Mouse (Mus musculus): ENCODE measurements around the gene Kctd5. TPM values are rescaled to one million over a fixed set of nuclear protein-coding genes. Genes with fewer than 3 reads are reported as not detected.
A peak's percentile ranks its signal among the peaks of the same experiment; 100 is the strongest.

Gene Kctd5
- total RNA-seq, 2 experiments from 2014 or later: 23.2 to 25.0 TPM

DNA sequence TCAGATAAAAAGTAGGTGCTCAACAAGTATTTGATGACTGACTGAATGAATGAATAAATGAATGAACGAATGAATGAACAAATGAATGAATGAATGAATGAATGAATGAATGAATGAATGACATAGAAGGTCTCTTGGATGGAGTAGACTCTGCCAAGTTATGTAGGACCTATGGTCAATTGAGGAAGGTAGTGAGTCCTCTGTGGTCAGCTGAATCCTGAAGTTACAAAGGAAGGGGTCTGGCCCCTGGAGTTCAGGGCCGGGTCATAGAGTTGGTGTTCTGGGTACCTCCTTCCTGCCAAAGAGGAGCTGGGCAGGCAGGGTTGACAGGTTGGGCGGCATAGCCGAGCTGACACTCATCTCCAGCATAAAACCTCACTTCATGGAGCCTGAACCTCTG lies 35.4 kb downstream of the Kctd5 start, which contains the start of gene Prss27:
TSS of gene Prss27 (plus strand) at position 301 of the 400 bp plus-strand sequence.
- DNase-seq (ENCODE audit: low spot score in 2 of 2): no peak

- no peak for DNase-seq (ENCODE audit: low spot score in 2 of 2)
Measured at GRCm38 (mm10) chr17:24037360-24037759, 35.9 kb downstream of the Kctd5 start.

DNA sequence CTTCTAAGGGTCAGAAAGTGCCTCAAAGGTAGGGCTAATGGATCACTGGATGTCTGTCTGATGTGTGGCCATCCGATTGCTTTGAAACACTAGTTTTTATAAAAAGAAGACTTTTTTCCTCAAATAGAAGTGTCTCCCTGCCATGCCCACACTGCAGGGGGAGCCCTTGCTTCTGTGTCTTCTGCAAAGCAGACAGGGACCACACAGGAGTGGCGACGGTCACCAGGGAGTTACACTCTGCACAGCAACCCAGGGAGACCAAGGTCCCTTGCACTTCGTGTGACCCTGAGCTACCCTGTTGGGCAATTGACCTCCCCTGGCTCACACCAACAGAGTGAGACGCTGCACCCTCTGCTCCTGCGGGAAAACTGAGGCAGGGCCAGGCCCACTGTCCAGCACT lies 36.3 kb downstream of the Kctd5 start:
- DNase-seq (ENCODE audit: low spot score in 2 of 2): no peak

- DNase-seq (ENCODE audit: low spot score in 2 of 2): no peak
Measured at GRCm38 (mm10) chr17:24035087-24035486, 38.2 kb downstream of the Kctd5 start.

- DNase-seq (ENCODE audit: low spot score in 2 of 2): no peak
Measured at GRCm38 (mm10) chr17:24030551-24030950, 42.7 kb downstream of the Kctd5 start.

GRCm38 (mm10) chr17:24029477-24029876 lies 43.8 kb downstream of the Kctd5 start:
- no peak for DNase-seq (ENCODE audit: low spot score in 2 of 2)

DNA sequence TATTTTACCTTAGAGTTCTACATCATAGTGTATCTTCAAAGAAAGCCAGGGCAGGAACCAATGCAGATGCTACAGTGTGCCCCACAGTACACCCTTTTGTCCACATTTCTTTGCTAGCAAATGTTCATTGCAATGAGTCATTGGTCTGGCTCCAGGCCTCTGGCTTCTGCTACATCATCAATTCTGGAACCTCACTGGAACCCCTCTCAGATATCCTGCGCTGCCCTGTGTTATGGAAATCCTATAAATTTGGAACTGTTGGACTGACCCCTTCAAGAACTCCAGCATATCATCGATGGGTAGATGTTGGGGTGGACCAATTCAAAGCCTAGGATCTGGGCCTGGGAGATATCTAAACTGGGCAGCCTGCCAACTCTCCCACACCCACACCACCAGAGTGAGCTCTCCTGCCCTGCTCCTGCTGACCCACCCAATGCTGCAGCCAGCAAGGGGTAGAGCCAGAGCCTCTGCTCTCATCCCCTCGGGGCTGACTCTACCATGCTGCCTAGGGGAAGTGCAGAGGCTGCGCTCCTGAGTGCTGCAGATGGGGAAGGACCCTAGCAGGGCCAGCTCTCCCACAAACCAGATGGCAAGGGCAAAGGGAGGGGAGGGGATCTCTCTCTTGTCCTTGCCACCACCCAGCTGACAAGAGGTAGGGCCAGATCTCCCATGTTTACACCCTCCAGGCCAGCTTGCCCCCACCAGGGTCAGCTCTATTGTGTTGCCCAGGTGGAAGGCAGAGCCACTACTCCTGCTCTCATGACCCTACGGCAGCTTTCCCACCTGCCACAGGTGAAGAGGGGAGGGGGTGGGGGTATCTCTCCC lies 51.7 kb downstream of the Kctd5 start:
- DNase-seq (ENCODE audit: low spot score in 2 of 2): no peak

DNA sequence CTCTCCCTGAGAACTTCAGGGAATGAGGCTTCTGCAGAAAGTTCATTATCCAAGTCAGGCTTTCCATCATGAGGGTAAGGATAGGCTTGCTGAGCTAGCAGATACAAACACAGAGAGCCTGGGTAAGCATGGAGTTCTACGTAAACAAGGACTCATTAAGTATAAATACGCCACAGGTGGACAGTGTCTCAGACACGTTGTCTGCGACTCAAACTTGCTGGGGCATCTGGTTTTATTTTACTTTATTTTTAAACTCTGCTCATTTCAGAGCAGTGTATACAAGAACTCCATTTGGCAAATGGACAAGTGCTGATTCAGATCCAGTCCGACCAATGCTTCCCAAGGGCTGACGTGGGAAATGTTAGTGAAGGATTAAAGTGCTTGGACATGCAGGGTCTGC lies 52.6 kb downstream of the Kctd5 start:
- no peak for DNase-seq (ENCODE audit: low spot score in 2 of 2)

DNA sequence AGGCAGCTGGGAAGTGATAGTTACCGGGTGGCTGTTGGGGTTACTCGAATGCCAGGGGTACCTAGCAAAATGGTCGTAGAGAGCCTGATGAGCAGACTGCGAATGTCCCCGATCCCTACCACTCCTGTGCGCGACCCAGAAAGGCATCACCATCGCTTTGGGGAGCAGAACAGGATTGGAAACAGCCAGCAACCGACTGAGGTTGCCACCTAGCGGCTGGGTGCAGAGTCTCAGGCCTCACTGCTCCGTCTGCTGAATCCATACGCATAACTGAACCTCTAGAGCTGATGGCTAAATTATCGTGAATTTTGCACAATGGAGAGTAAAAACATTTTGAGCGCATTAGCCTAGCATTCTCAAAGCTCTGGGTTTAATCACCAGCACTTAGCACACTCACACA lies 57.6 kb downstream of the Kctd5 start:
- DNase-seq (ENCODE audit: low spot score in 2 of 2): peak in 1 of 2 experiments; percentile 38

DNA sequence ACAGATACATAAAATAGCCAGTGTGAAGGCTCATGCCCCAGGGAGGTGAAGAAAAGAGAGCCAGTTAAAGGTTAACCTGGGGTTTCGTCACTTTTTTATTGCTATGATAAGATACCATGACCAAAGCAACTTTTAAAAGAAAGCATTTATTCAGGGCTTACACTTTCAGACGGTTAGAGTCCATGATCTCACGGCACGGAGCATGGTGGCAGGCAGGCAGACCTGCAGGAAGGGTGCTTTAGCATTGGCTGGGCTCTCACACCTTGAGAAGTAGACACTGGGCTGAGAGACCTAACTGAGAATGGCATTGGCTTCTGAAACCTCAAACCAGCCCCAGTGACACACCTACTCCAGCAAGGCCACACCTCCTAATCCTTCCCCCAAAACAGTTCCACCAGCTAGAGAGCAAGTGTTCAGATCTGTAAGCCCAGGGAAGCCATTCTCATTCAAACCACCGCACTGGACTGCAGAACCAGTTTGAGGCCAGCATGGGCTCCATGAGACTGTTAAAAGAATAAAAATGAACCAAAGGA lies 58.8 kb downstream of the Kctd5 start:
- DNase-seq (ENCODE audit: low spot score in 2 of 2): no peak

DNA sequence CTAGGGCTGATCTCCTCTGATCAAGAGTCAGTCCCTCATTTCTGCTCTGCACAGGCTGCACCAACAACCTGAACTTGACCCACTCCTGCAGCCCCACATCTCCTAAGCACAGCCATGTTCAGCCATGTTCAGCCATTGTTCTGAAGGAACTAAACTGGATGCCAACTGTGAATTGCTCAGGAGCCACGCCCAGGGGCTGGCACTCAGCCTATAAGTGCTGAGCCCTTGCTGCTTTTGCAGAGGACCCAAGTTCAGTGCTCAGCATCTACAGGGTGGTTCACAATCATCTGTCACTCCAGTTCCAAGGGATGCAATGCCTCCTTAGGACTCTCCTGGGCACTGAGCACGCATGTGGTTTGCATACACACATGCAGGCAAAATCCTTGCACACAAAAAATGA lies 60.4 kb downstream of the Kctd5 start:
- DNase-seq (ENCODE audit: low spot score in 2 of 2): no peak

DNA sequence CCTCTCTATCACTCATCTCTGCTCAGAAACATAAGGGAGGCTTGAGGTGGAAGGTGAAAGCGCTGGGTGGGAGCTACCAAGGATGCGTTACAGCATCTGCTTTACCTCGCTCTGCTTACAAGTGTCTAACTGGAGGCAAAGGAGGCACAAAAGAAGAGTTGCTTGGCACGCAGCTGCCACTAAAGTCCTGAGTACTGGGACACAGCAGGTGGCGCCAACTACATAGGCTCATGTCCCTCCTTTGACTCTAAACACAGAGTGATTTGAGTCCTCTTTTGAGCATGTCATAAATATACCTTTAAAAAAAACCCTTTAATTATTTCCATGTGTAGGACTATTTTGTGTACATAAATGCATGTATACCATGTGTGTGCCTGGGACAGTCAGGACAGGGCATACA lies 63.7 kb downstream of the Kctd5 start:
- no peak for DNase-seq (ENCODE audit: low spot score in 2 of 2)

DNA sequence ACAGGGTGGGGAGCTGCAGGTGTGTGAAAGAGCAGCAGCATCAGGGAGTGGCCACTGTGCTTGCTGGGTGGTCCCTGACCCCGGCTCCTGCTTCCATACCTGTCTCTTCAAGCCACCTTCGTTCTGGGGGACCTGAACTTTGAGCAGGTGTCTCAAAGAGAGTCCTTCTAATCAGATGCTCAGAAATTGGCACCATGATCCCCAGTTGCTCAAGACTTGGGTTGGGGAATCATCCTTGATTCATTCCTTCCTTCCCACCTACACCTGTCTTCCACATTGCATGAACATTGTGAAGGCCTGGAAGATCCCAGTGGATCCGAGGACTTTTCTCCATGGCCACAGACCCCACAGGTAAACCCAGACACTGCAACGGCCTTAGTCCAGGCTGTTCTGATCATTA lies 65.2 kb downstream of the Kctd5 start:
- DNase-seq (ENCODE audit: low spot score in 2 of 2): no peak

DNA sequence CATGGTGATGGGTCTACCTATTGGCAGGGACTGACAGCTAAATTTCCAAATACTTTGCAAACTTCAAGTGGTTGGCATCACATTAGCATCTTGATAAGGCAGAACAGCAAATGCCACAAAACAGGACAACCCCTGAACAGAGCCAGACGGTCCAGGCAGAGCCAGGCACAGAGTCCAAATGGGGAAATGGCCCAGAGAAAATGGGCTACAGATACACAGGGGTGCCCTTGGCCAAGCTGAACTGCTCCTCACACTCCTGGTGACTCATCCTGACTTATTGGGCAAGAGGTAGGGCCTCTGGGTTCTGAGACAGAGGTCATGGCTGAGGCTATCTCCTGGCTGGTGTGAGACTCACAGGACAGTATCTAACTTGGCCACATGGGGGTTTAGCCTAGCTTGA lies 65.9 kb downstream of the Kctd5 start:
- DNase-seq (ENCODE audit: low spot score in 2 of 2): no peak

DNA sequence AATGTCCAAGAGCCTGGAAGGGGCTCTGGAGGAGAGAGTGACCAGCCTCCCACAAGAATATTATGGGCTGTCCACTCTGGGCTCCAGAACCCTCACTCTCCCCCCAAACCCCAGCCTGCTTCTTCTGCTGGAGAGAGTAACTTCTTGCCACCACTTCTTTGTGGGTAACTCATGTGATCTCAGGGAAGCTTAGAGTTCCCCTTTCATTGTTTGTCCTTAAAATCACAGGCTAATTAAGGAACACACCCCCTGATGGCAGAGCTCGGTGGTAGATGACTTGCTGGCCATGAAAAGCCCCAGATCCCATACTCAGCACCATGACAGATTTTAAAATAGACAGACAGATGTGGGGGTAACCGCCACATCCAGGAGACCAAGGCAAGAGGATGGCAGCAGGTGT lies 66.4 kb downstream of the Kctd5 start:
- no peak for DNase-seq (ENCODE audit: low spot score in 2 of 2)

DNA sequence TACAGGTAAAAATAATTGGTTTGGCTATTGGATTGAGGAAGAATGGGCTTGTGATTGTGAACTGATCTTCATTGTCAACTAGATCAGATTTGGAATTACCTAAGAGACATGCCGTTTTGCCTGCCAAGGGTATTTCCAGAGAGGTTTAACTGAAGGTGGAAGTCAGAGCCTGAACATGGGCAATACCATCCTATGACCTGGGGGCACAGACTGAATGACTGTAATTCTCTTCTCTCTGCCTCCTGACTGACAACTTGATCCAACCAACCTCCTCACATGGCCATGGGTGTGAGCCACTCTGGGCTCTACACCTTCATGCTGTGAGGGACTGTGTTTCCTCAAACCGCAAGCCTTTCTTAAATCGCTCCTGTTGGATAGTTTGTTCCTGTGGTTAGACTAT lies 68.2 kb downstream of the Kctd5 start:
- no peak for DNase-seq (ENCODE audit: low spot score in 2 of 2)

DNA sequence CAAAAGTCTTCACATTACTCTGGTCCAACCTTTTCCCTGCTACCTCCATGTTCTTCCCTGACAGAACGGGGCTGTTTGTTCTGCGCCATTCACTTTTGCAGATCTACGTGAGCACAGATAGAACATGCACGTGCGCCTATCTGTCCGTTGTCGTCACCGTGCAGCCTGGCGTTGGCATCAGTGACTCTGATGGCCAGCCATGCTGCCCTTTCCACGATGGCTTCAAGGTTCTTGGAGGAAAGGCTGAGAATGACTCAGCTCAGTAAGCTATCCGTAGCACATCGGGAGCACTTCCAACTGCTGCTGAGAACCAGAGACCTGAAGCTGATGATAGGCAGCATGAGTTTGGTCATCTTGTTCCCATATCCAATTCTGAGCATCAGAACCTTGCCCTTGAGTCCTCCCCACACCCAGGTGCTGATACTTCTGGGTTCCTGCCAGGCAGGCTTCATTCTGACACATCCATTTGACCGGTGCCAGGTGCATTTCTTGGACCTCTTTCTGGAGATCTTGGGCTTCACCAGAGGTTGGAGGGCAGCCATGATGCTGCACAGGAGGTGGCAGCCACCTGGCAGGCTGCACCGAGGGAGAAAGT lies 69.1 kb downstream of the Kctd5 start:
- no peak for DNase-seq (ENCODE audit: low spot score in 2 of 2)

GRCm38 (mm10) chr17:24000404-24000803 lies 72.9 kb downstream of the Kctd5 start:
- peak; percentile 73 to 81 for DNase-seq (ENCODE audit: low spot score in 2 of 2)

- DNase-seq (ENCODE audit: low spot score in 2 of 2): no peak
Measured at GRCm38 (mm10) chr17:23998383-23998782, 74.9 kb downstream of the Kctd5 start.

- DNase-seq (ENCODE audit: low spot score in 2 of 2): no peak
Measured at GRCm38 (mm10) chr17:23997901-23998300, 75.4 kb downstream of the Kctd5 start, which contains the start of gene Prss22. Prss22 (minus strand) TSS chr17:23998100.
